Mouse (Mus musculus) thymus, postnatal 25 days (tissue): ENCODE data around the gene Smyd5.

Source experiments
- DNase-seq: peaks from one replicate; pipeline ENCODE4 v3.0.0; 2022

Gene Smyd5

GRCm38 (mm10) chr6:85431842-85432431 is at the start of gene Smyd5:
TSS of gene Smyd5 (plus strand) at chr6:85431989.
- peak; percentile 88 for DNase-seq

- no peak for DNase-seq
Observed at GRCm38 (mm10) chr6:85382791-85383190, 49.0 kb upstream of the Smyd5 start.

- DNase-seq = no peak
Observed at GRCm38 (mm10) chr6:85388608-85389007, 43.2 kb upstream of the Smyd5 start.

- DNase-seq = peak; percentile 58
Observed at GRCm38 (mm10) chr6:85391803-85392202, 40.0 kb upstream of the Smyd5 start.

- no peak for DNase-seq
Observed at GRCm38 (mm10) chr6:85395360-85395759, 36.4 kb upstream of the Smyd5 start.

GRCm38 (mm10) chr6:85397165-85397564 is 34.6 kb upstream of the Smyd5 start:
- DNase-seq = peak; percentile 34

- DNase-seq = no peak
Observed at GRCm38 (mm10) chr6:85399715-85400114, 32.1 kb upstream of the Smyd5 start.

GRCm38 (mm10) chr6:85402613-85403012 is 29.2 kb upstream of the Smyd5 start:
- no peak for DNase-seq

GRCm38 (mm10) chr6:85403039-85403438 is 28.8 kb upstream of the Smyd5 start:
- DNase-seq = no peak

- DNase-seq = no peak
Observed at GRCm38 (mm10) chr6:85409003-85409402, 22.8 kb upstream of the Smyd5 start.

GRCm38 (mm10) chr6:85410771-85411273 is 21.0 kb upstream of the Smyd5 start:
- DNase-seq = peak; percentile 27

GRCm38 (mm10) chr6:85415829-85416228 is 16.0 kb upstream of the Smyd5 start:
- DNase-seq = no peak

GRCm38 (mm10) chr6:85419150-85419549 is 12.6 kb upstream of the Smyd5 start:
- no peak for DNase-seq

- DNase-seq = no peak
Observed at GRCm38 (mm10) chr6:85423836-85424379, 7.9 kb upstream of the Smyd5 start, which contains the start of gene Noto. TSS of gene Noto (plus strand) at chr6:85423886.

- no peak for DNase-seq
Observed at GRCm38 (mm10) chr6:85431274-85431841, 431 bp upstream of the Smyd5 start.

GRCm38 (mm10) chr6:85433865-85434264 is 2.1 kb downstream of the Smyd5 start:
- DNase-seq = no peak

- no peak for DNase-seq
Observed at GRCm38 (mm10) chr6:85436204-85436603, 4.4 kb downstream of the Smyd5 start.

GRCm38 (mm10) chr6:85436631-85437030 is 4.8 kb downstream of the Smyd5 start:
- no peak for DNase-seq

- no peak for DNase-seq
Observed at GRCm38 (mm10) chr6:85441142-85441541, 9.4 kb downstream of the Smyd5 start.

- no peak for DNase-seq
Observed at GRCm38 (mm10) chr6:85443488-85444233, 11.9 kb downstream of the Smyd5 start.

- no peak for DNase-seq
Observed at GRCm38 (mm10) chr6:85444266-85444965, 12.6 kb downstream of the Smyd5 start.

GRCm38 (mm10) chr6:85445286-85445685 is 13.5 kb downstream of the Smyd5 start:
- no peak for DNase-seq

- DNase-seq = no peak
Observed at GRCm38 (mm10) chr6:85447351-85447750, 15.6 kb downstream of the Smyd5 start.
